Mouse (Mus musculus): ENCODE measurements at regions not wholly inside any gene's neighbourhood (a gene's known extent, or its start where the extent isn't known, plus 50 kb on each side); places are given as distances from the start of the nearest gene placed in this dataset.

DNA sequence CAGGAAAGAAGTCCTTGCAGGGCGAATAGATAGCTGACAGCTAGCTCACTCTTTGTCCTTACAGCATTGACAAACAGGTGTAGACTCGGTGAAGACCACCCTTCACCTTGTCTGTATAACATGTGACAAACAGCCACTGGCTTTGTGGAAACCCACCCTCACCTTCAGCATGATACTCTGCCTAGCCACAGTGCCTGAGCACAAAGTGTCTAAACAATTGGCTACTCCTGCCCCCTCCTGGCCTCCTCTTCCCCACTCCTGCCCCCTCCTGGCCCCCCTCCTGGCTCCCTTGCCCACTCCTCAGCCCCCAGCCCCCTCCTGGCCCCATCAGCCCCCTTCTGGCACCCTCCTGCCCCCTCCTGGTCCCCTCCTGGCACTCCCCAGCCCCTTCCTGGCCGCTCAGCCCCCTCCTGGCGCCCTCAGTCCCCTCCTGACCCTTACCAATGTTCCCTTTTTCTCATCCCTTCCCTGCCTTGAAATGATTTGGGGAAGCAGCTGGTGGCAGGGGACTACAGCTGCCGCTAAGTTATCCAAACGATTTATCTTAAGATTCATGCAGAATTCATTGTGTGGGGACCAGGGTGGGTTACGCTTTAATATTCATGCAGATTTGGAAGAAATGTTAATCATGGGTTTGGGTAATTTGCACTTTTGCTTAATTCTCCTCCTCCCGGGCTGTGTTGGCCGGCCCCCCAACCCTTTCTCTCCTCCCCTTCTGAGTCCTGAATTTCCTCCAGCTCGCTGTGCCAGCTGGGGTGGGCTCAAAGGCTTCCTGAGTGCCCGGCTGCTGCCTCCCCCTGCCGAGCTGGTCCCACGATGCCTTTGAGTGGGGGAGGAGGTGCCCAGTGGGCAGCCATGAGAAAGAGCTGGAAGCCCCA, 131.5 kb upstream of the Rpl38 start:
- H3K4me1 ChIP-seq (ENCODE audit: control insufficient read depth) = peaks cover 3% of the 10 kb centered on the region
- peaks cover 11% of the 10 kb centered on the region for H3K9me3 ChIP-seq (ENCODE audit: control insufficient read depth, low read length)
- H3K27me3 ChIP-seq (ENCODE audit: control insufficient read depth) = no peaks in the 10 kb centered on the region
- no peaks in the 10 kb centered on the region for H3K36me3 ChIP-seq (ENCODE audit: control insufficient read depth)
- no peak for TF ChIP-seq TAL1 (IDR thresholded peaks at IDR 0.05; ENCODE audit: low read length)
- TF ChIP-seq GATA1 (IDR thresholded peaks at IDR 0.05; ENCODE audit: low read length) = no peak
- no peak overlapping the region for H3K4me3 ChIP-seq (replicated peaks)

- TF ChIP-seq GATA1 (IDR thresholded peaks at IDR 0.05; ENCODE audit: low read length) = no peak
- no peak for TF ChIP-seq TAL1 (IDR thresholded peaks at IDR 0.05; ENCODE audit: low read length)
Measured at GRCm38 (mm10) chr11:114535900-114536299, 132.4 kb upstream of the Rpl38 start.

DNA sequence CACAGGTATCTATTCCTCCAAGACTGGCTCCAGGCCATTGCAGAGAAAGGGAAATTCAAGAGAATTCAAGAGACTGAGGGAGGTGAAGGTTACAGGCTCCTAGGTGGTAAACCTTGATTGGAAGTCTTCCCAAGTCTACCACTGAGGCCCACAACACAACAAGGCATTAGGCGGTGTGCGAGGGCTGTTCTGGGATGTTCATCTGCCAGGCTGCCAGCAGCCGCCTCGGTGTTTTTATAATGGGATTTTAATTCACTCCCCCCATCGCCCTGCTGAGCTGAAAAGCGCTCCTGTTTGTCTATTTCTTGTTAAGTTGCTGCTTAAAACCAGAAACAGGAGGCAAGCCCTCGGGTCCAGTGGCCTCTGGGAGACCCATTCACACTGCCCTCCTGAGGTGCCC, 133.9 kb upstream of the Rpl38 start:
- no peaks in the 10 kb centered on the region for H3K27me3 ChIP-seq (ENCODE audit: control insufficient read depth)
- TF ChIP-seq TAL1 (IDR thresholded peaks at IDR 0.05; ENCODE audit: low read length) = no peak
- TF ChIP-seq GATA1 (IDR thresholded peaks at IDR 0.05; ENCODE audit: low read length) = no peak
- no peak overlapping the region for H3K4me3 ChIP-seq (replicated peaks)
- peaks cover 7% of the 10 kb centered on the region for H3K9me3 ChIP-seq (ENCODE audit: control insufficient read depth, low read length)
- no peaks in the 10 kb centered on the region for H3K36me3 ChIP-seq (ENCODE audit: control insufficient read depth)
- peaks cover 3% of the 10 kb centered on the region for H3K4me1 ChIP-seq (ENCODE audit: control insufficient read depth)

More at GRCm38 (mm10) chr11:114535900-114536299, 132.4 kb upstream of the Rpl38 start:
- Histone ChIP-seq H3K9me3 (ENCODE audit: control insufficient read depth, low read length) (peaks cover 10% of the 10 kb centered on the region), H3K4me3 (replicated peaks) (no peak overlapping the region), H3K4me1 (ENCODE audit: control insufficient read depth) (peaks cover 3% of the 10 kb centered on the region), H3K27me3 (ENCODE audit: control insufficient read depth) (no peaks in the 10 kb centered on the region), H3K36me3 (ENCODE audit: control insufficient read depth) (no peaks in the 10 kb centered on the region)

DNA sequence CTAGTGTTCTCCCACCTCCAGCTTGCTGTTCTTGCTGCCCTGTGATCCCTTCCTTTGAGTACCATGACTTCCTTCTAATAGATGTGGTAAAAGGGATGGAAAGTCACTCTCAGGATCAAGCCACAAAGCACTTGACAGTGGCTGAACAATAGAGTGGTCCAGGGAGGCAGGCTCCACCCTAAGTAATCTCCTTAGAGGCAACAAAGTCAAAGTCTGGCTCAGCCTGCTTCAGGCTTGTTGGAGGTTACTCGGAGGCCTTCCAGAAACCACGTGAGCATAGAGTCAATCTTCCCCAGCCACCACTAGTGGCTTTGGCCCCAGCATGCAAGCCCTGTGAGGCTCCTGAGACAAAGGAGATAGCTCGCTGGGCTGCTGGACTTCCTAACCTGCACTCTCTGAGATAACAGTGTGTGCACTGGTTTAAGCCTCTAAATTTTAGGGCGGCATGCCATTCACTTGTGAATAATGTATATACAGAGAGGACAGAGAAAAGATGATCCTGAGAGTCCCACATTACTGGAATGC, 137.0 kb upstream of the Rpl38 start:
- Histone ChIP-seq H3K9me3 (ENCODE audit: control insufficient read depth, low read length) (peaks cover 2% of the 10 kb centered on the region), H3K4me3 (replicated peaks) (no peak overlapping the region), H3K36me3 (ENCODE audit: control insufficient read depth) (no peaks in the 10 kb centered on the region), H3K27me3 (ENCODE audit: control insufficient read depth) (no peaks in the 10 kb centered on the region), H3K4me1 (ENCODE audit: control insufficient read depth) (peaks cover 3% of the 10 kb centered on the region)
- no peak for TF ChIP-seq GATA1 (IDR thresholded peaks at IDR 0.05; ENCODE audit: low read length)
- TF ChIP-seq TAL1 (IDR thresholded peaks at IDR 0.05; ENCODE audit: low read length) = no peak

- Histone ChIP-seq H3K4me3 (replicated peaks) (no peak overlapping the region), H3K27me3 (ENCODE audit: control insufficient read depth) (no peaks in the 10 kb centered on the region), H3K36me3 (ENCODE audit: control insufficient read depth) (no peaks in the 10 kb centered on the region), H3K4me1 (ENCODE audit: control insufficient read depth) (peaks cover 3% of the 10 kb centered on the region), H3K9me3 (ENCODE audit: control insufficient read depth, low read length) (peaks cover 2% of the 10 kb centered on the region)
- TF ChIP-seq TAL1 (IDR thresholded peaks at IDR 0.05; ENCODE audit: low read length) = no peak
- TF ChIP-seq GATA1 (IDR thresholded peaks at IDR 0.05; ENCODE audit: low read length) = no peak
Measured at GRCm38 (mm10) chr11:114528937-114529772, 139.2 kb upstream of the Rpl38 start.

GRCm38 (mm10) chr11:114523444-114524238, 144.7 kb upstream of the Rpl38 start:
- Histone ChIP-seq H3K9me3 (ENCODE audit: control insufficient read depth, low read length) (no peaks in the 10 kb centered on the region), H3K27me3 (ENCODE audit: control insufficient read depth) (no peaks in the 10 kb centered on the region), H3K4me3 (replicated peaks) (no peak overlapping the region), H3K36me3 (ENCODE audit: control insufficient read depth) (no peaks in the 10 kb centered on the region), H3K4me1 (ENCODE audit: control insufficient read depth) (no peaks in the 10 kb centered on the region)
- TF ChIP-seq GATA1 (IDR thresholded peaks at IDR 0.05; ENCODE audit: low read length) (no peak), TAL1 (IDR thresholded peaks at IDR 0.05; ENCODE audit: low read length) (no peak)

- Histone ChIP-seq H3K27me3 (ENCODE audit: control insufficient read depth) (peaks cover 2% of the 10 kb centered on the region; the same call in 1 of the 2 replicates), H3K4me3 (replicated peaks) (no peak overlapping the region), H3K4me1 (ENCODE audit: control insufficient read depth) (no peaks in the 10 kb centered on the region), H3K36me3 (ENCODE audit: control insufficient read depth) (no peaks in the 10 kb centered on the region), H3K9me3 (ENCODE audit: control insufficient read depth, low read length) (no peaks in the 10 kb centered on the region)
- TF ChIP-seq GATA1 (IDR thresholded peaks at IDR 0.05; ENCODE audit: low read length) (no peak), TAL1 (IDR thresholded peaks at IDR 0.05; ENCODE audit: low read length) (no peak)
Measured at GRCm38 (mm10) chr11:114515278-114515677, 153.0 kb upstream of the Rpl38 start.

- no peaks in the 10 kb centered on the region for H3K9me3 ChIP-seq (ENCODE audit: control insufficient read depth, low read length)
- no peak overlapping the region for H3K4me3 ChIP-seq (replicated peaks)
- H3K4me1 ChIP-seq (ENCODE audit: control insufficient read depth) = no peaks in the 10 kb centered on the region
- peaks cover 2% of the 10 kb centered on the region; the same call in 1 of the 2 replicates for H3K27me3 ChIP-seq (ENCODE audit: control insufficient read depth)
- no peaks in the 10 kb centered on the region for H3K36me3 ChIP-seq (ENCODE audit: control insufficient read depth)
- no peak for TF ChIP-seq TAL1 (IDR thresholded peaks at IDR 0.05; ENCODE audit: low read length)
- no peak for TF ChIP-seq GATA1 (IDR thresholded peaks at IDR 0.05; ENCODE audit: low read length)
Measured at GRCm38 (mm10) chr11:114514126-114514525, 154.2 kb upstream of the Rpl38 start.
